Mouse (Mus musculus): ENCODE measurements at regions not wholly inside any gene's neighbourhood (a gene's known extent, or its start where the extent isn't known, plus 50 kb on each side); places are given as distances from the start of the nearest gene placed in this dataset.

DNA sequence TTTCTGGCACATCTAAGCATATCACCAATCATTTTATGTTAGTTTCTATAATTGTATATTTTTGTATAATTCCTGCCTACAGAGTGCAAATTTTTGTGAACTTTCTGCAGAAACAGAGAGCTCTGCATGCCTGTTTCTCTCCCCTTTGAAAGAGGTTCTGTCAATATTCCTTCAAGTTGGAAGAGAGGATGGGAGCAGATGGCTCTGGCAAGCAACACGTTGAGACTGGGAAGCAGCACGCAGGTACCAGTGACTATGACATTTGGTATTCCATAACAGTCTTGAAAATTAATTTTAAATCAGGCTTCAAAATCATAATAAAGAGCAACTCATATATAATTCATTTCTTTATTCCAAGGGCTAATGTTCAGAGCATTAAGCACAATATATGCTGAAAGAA lies 795.7 kb upstream of the Adgrl2 start:
- no peak overlapping the region for H3K27ac ChIP-seq
- DNase-seq (ENCODE audit: extremely low spot score, low spot score), result no peak
- H3K9me3 ChIP-seq, result no peaks in the 10 kb centered on the region
- peaks cover 7% of the 10 kb centered on the region for H3K4me1 ChIP-seq
- 90% methylated on average over 2 of the region's 2 CpGs for WGBS
- peaks cover 10% of the 10 kb centered on the region for H3K27me3 ChIP-seq (ENCODE audit: poor library complexity, severe bottlenecking)
- no peak overlapping the region for H3K4me3 ChIP-seq
- H3K36me3 ChIP-seq (replicated peaks), result no peaks in the 10 kb centered on the region

DNA sequence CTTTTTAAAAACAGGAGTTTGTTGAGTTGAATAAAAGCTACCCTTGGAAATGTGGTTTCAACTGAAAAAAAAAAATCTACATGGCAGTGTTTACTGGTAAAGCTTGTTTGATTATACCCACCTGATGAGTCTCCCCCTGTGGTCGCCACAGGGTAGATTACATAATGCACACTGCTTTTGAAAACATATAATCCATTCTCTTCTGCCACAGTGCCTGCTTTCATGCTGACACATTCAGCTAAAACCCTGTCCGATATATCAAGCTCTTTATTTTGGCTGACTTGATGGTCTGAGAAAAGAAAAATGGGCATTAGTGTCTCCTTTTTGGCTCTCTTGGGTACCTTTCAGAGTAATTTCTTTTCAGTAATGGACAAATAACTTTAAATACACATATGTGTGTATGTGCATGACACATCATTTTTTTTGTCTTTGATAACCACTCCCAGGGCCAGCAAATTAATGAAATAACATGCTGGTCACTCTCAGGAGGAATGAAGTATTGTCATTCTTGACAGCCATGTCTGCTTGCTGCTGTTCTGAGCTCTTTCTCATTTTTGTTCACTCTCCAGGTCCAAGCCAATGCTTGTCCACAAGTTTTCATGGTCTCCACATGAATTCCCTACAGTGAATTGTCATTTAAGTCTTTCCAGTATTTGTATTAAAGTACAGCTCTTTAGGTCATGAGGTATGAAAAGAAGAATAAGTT lies 793.7 kb upstream of the Adgrl2 start:
- Histone ChIP-seq H3K27me3 (ENCODE audit: poor library complexity, severe bottlenecking) (peaks cover 10% of the 10 kb centered on the region), H3K36me3 (replicated peaks) (no peaks in the 10 kb centered on the region), H3K4me1 (peaks cover 7% of the 10 kb centered on the region), H3K9me3 (no peaks in the 10 kb centered on the region), H3K27ac (no peak overlapping the region), H3K4me3 (no peak overlapping the region)
- no peak for DNase-seq (ENCODE audit: extremely low spot score, low spot score)
- 18% methylated on average over 2 of the region's 2 CpGs for WGBS

DNA sequence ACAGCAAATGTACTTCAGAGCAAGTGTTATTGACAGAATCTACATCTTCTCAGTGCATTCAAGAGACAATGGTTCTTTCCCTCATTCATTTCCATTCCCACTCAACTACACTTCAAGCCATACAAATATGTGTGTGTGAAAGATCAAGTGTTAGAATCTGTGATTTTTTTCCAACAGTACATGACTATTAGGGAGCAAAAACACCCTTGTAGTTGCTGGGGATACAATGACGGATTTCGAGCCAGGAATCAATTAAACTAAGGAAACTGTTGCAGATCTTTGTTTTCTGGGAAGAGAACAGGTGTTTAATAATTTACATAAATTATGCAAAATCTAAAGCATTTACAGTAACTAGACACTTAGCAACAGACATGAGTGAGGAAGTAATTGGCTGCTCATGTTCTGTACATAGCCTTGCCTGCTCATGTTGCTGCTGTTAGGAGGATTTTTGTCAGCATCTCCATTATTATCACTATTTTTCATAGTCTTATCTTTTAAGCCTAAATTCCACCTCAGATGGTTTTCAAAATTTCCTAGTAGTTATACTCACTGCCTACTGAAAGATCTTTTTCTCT lies 777.6 kb upstream of the Adgrl2 start:
- 91% methylated on average over 2 of the region's 2 CpGs for WGBS
- H3K4me3 ChIP-seq, result no peak overlapping the region
- no peaks in the 10 kb centered on the region for H3K4me1 ChIP-seq
- H3K27ac ChIP-seq, result no peak overlapping the region
- no peaks in the 10 kb centered on the region for H3K36me3 ChIP-seq (replicated peaks)
- H3K9me3 ChIP-seq, result no peaks in the 10 kb centered on the region
- no peak for DNase-seq (ENCODE audit: extremely low spot score, low spot score)
- no peaks in the 10 kb centered on the region for H3K27me3 ChIP-seq (ENCODE audit: poor library complexity, severe bottlenecking)

DNA sequence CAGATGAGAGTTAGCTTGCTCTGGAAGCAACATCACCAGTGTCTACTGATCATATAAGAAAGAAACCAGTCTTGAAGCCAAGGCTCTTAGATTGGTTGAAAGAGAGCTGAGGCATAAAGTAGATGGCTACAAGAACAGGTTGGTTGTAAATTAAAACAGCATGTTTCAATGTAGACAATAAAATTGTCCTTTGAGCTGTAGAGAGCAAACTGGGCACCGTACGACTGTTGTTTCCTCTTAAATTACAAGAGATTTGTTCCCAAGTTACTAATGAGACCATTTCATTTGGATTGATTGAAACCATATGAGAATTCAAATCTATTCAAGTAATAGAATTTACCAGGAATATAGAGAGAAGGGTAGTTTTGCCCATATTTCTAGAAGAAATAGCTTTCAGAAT lies 770.9 kb upstream of the Adgrl2 start:
- no peak for DNase-seq (ENCODE audit: extremely low spot score, low spot score)
- H3K9me3 ChIP-seq, result no peaks in the 10 kb centered on the region
- H3K4me3 ChIP-seq, result no peak overlapping the region
- H3K27ac ChIP-seq, result no peak overlapping the region
- no peaks in the 10 kb centered on the region for H3K36me3 ChIP-seq (replicated peaks)
- 84% methylated on average over 2 of the region's 2 CpGs for WGBS
- H3K4me1 ChIP-seq, result no peaks in the 10 kb centered on the region
- H3K27me3 ChIP-seq (ENCODE audit: poor library complexity, severe bottlenecking), result no peaks in the 10 kb centered on the region

DNA sequence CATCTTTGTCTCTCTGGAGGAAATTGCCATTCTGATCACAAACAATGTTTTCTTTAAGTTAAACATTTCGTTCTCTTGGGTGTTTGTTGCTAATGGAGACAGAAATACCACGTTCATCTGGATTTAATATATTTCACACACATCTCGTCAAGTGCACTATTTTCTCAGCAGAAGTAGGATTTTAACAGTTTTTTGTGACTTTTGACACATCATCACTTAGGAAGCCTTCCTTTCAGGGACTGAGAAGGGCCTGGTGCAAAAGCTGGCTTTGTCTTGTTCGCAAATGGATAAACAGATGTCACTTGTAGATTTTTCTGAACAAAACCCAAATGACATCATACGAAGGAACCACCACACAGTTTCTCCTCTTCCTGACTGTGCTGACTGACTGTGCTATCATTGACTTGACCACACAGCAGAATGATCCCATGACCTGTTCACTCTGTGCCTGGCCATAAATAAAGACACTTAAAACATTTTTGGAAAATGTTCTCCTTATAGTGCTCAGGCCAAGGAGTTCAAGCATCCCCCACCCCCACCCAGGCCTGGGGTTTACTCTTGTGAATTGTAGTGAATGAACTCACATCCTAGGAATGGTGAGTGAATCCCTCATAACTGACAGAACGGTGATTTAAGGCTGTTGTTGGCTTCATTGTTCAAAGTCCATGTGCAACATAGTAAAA lies 767.7 kb upstream of the Adgrl2 start:
- Histone ChIP-seq H3K9me3 (no peaks in the 10 kb centered on the region), H3K27me3 (ENCODE audit: poor library complexity, severe bottlenecking) (no peaks in the 10 kb centered on the region), H3K36me3 (replicated peaks) (no peaks in the 10 kb centered on the region), H3K27ac (no peak overlapping the region), H3K4me3 (no peak overlapping the region), H3K4me1 (no peaks in the 10 kb centered on the region)
- DNase-seq (ENCODE audit: extremely low spot score, low spot score), result no peak
- 88% methylated on average over 6 of the region's 6 CpGs for WGBS

DNA sequence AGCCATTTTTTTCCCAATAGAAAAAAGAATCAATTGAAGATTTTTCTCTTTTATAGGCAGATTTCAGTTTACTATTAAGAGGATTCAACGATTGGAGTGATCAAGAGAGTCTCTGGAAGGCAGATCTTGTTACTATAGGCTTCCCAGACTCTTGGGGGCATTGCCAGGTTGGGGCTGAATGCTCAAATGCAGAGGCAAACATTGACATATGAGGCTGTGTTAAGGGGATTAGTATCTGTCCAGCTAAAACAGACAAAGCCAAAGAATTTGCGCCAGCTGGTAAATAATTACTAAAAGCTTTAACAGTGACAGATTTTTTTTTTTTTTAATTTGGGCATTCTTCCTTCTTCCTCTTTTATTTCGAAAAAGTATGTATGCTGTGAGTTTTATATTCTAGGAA lies 745.7 kb upstream of the Adgrl2 start:
- WGBS, result 76% methylated on average over 3 of the region's 3 CpGs
- H3K36me3 ChIP-seq (replicated peaks), result no peaks in the 10 kb centered on the region

DNA sequence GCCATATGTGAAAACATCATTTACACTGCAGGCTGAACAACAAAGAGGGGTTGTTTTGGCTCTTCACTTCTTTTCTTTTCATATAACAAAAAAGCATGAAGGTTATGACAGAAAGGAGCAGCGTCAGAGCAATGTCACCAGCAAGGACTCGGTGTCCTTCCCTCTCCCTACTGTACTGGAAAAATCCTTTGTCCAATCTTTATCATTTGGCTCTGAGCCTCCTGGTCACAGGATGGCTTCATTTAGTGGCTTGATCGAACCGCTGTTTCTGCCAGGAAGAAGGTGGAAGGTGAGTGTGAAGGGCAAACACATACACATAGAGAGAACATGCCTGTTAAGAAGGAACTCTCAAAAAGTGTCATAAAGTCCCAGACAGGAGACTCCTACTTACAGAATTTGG lies 735.9 kb upstream of the Adgrl2 start:
- no peaks in the 10 kb centered on the region for H3K27me3 ChIP-seq (ENCODE audit: poor library complexity, severe bottlenecking)
- DNase-seq (ENCODE audit: extremely low spot score, low spot score), result no peak
- no peaks in the 10 kb centered on the region for H3K36me3 ChIP-seq (replicated peaks)
- no peak overlapping the region for H3K27ac ChIP-seq
- H3K4me1 ChIP-seq, result no peaks in the 10 kb centered on the region
- no peak overlapping the region for H3K4me3 ChIP-seq
- no peaks in the 10 kb centered on the region for H3K9me3 ChIP-seq
- 86% methylated on average over 4 of the region's 4 CpGs for WGBS

More for the DNA sequence above, 745.7 kb upstream of the Adgrl2 start:
- H3K4me1 ChIP-seq, result no peaks in the 10 kb centered on the region
- no peaks in the 10 kb centered on the region for H3K27me3 ChIP-seq (ENCODE audit: poor library complexity, severe bottlenecking)
- no peak overlapping the region for H3K27ac ChIP-seq
- no peak for DNase-seq (ENCODE audit: extremely low spot score, low spot score)
- no peak overlapping the region for H3K4me3 ChIP-seq
- H3K9me3 ChIP-seq, result no peaks in the 10 kb centered on the region

DNA sequence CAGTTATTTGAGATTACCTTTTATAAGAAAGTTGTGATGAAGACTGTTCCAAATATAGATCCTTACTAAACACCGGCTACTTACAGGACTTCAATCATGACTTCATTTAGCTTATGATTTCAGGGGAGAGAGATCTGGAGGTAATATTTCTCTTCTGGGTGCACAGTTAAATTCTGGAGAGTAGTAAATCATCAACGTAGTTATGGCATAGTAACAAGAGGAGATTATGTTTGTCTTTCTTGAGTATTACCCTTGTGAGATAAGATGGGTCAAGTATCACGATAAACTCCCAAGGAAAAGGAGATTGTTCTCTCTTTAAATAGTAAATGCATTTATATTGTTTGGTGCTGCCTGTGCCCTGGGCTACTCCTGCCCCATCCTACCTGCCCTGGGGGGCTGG lies 734.5 kb upstream of the Adgrl2 start:
- no peaks in the 10 kb centered on the region for H3K36me3 ChIP-seq (replicated peaks)
- WGBS, result 94% methylated on average over 3 of the region's 3 CpGs
- peaks cover 6% of the 10 kb centered on the region; the same call in 1 of the 2 replicates for H3K4me1 ChIP-seq
- no peaks in the 10 kb centered on the region for H3K27me3 ChIP-seq (ENCODE audit: poor library complexity, severe bottlenecking)
- H3K27ac ChIP-seq, result no peak overlapping the region
- no peak overlapping the region for H3K4me3 ChIP-seq
- no peaks in the 10 kb centered on the region for H3K9me3 ChIP-seq
- DNase-seq (ENCODE audit: extremely low spot score, low spot score), result no peak

DNA sequence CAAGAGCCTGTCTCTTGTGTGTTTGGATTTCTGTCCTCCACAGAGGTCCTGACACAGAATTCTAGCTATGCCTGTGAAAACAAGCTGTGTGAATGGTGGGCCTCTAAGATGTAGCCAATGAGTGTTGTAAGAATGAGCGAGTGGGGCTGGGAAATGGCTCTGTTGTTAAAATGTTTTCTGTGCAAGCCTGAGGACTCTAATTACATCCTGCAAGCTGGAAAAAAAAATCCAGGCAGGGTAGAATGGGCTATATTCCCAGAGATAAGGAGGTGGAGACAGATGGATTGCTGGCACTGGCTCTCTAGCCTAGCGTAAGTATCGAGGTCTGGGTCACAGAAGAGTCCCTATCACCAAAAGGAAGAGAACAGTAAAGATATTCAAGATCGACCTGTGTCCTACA lies 731.5 kb upstream of the Adgrl2 start:
- Histone ChIP-seq H3K27ac (no peak overlapping the region), H3K36me3 (replicated peaks) (no peaks in the 10 kb centered on the region), H3K4me1 (peaks cover 6% of the 10 kb centered on the region; the same call in 1 of the 2 replicates), H3K9me3 (no peaks in the 10 kb centered on the region; the same call in 1 of the 2 replicates), H3K27me3 (ENCODE audit: poor library complexity, severe bottlenecking) (no peaks in the 10 kb centered on the region), H3K4me3 (no peak overlapping the region)
- WGBS, result 93% methylated on average over 4 of the region's 4 CpGs
- no peak for DNase-seq (ENCODE audit: extremely low spot score, low spot score)

DNA sequence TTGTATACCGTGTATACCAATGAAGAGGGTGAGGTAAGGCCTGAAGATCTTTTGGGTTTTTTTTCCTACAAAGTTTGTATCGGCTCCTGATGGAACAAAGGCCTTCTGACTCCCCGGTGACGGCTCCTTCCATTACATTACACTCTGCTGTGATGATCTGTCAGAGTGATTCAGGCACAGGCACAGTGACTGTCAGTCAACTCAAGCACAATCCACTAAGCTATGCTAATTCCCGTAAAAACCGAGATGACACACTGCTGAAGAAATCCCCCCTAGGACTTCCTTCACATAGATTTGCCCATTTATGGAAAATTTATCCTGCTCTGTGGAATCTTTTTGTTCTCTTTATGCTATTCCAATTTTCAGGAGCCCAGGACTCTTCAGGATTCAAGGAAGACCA lies 730.0 kb upstream of the Adgrl2 start:
- no peaks in the 10 kb centered on the region for H3K27me3 ChIP-seq (ENCODE audit: poor library complexity, severe bottlenecking)
- no peak for DNase-seq (ENCODE audit: extremely low spot score, low spot score)
- WGBS, result 60% methylated on average over 6 of the region's 6 CpGs
- no peak overlapping the region for H3K27ac ChIP-seq
- no peak overlapping the region for H3K4me3 ChIP-seq
- H3K9me3 ChIP-seq, result no peaks in the 10 kb centered on the region; the same call in 1 of the 2 replicates
- H3K4me1 ChIP-seq, result peaks cover 6% of the 10 kb centered on the region; the same call in 1 of the 2 replicates
- no peaks in the 10 kb centered on the region for H3K36me3 ChIP-seq (replicated peaks)

DNA sequence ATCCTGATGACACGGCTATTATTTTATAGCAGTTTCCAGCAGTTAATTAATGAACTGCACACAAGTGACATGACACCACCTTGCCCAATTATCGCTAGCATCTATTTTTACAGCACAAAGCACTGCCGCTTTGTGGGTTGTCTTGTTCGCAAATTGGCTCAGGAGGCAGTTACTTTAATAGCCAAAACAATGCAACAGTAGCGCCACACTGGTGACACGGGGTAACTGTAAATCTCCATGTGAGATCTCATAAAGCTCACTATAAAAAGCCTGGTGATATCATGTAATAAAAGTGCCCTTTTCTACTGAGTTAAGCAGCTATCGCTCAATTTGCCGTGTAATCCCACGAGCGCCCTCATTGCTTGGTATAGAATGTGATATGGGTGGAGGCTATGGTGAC lies 715.4 kb upstream of the Adgrl2 start:
- H3K4me1 ChIP-seq, result no peaks in the 10 kb centered on the region
- 95% methylated on average over 10 of the region's 10 CpGs for whole genome bisulfite sequencing
- H3K27me3 ChIP-seq (ENCODE audit: poor library complexity, severe bottlenecking), result no peaks in the 10 kb centered on the region
- no peak overlapping the region for H3K27ac ChIP-seq
- no peaks in the 10 kb centered on the region for H3K36me3 ChIP-seq (replicated peaks)
- no peak for DNase-seq (ENCODE audit: extremely low spot score, low spot score)
- H3K4me3 ChIP-seq, result no peak overlapping the region
- no peaks in the 10 kb centered on the region for H3K9me3 ChIP-seq

DNA sequence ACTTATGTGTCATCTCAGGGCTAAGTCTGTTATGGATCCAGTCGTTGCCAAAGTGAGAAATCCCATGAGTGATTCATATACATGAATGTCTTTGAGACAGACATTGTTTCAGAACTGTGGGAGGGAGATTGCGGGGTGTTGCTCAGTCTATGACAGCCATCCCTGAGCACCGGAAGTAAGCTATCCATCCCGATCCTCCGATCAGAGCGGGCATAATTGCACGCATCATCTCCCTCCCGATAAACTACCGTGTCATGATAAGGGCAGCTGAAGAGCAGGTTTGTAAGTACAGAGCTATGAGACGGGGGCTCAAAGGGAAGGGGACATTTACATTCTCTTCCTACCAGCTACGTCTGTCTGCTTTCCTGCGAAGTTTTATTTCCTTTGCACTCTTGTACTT lies 715.0 kb upstream of the Adgrl2 start:
- WGBS, result 90% methylated on average over 12 of the region's 12 CpGs
- Histone ChIP-seq H3K4me3 (no peak overlapping the region), H3K4me1 (no peaks in the 10 kb centered on the region), H3K36me3 (replicated peaks) (no peaks in the 10 kb centered on the region), H3K9me3 (no peaks in the 10 kb centered on the region), H3K27me3 (ENCODE audit: poor library complexity, severe bottlenecking) (no peaks in the 10 kb centered on the region), H3K27ac (no peak overlapping the region)
- DNase-seq (ENCODE audit: extremely low spot score, low spot score), result no peak

DNA sequence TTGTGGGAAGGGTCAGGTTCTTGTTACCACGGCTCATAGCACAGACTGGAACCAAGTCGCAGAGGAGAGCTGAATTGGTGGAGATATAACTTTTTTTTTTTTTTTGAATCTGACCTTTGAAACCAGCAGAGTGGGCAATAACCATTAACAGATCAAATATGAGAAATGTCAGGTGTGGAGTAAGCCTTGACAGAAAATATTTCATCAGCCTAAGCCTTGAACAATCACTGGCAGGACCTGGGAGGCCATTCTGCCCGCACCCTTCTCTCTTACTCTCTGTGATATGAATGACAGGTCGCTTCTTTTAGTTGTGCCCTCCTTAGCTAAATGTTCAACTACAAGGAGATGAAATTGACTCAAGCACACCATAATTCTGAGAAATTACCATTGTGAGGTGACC lies 714.1 kb upstream of the Adgrl2 start:
- H3K9me3 ChIP-seq, result no peaks in the 10 kb centered on the region
- no peak for DNase-seq (ENCODE audit: extremely low spot score, low spot score)
- no peaks in the 10 kb centered on the region for H3K36me3 ChIP-seq (replicated peaks)
- H3K27me3 ChIP-seq (ENCODE audit: poor library complexity, severe bottlenecking), result no peaks in the 10 kb centered on the region
- no peak overlapping the region for H3K27ac ChIP-seq
- no peak overlapping the region for H3K4me3 ChIP-seq
- WGBS, result 92% methylated on average over 4 of the region's 4 CpGs
- H3K4me1 ChIP-seq, result no peaks in the 10 kb centered on the region
